Mouse (Mus musculus): ENCODE data around the gene Immt. TPM values are rescaled to one million over a fixed set of nuclear protein-coding genes. Genes with fewer than 3 reads are reported as not detected.
"Not testable (repeated sequence)": the region's sequence is repeated elsewhere in the genome, so short reads cannot be mapped to it uniquely, and the experiment has no call there.

The Immt gene
- total RNA-seq, 2 experiments from 2014 or later: 133 to 134 TPM

- DNase-seq: no peak
- intact Hi-C loops (cut with DNase I): no loop called here
These were observed 9.6 kb downstream of the Immt start for GRCm38 (mm10) chr6:71840597-71841290.

GRCm38 (mm10) chr6:71846906-71847305 lies 15.8 kb downstream of the Immt start:
- DNase-seq; intact Hi-C loops (cut with DNase I): not testable (repeated sequence)

- intact Hi-C loops (cut with DNase I): no loop called here
- no peak for DNase-seq
These were observed 36.6 kb downstream of the Immt start for GRCm38 (mm10) chr6:71867751-71868150.

GRCm38 (mm10) chr6:71868809-71869208 lies 37.7 kb downstream of the Immt start:
- DNase-seq: no peak
- intact Hi-C loops (cut with DNase I): no loop called here

- DNase-seq: no peak
- intact Hi-C loops (cut with DNase I): loop anchor here (10.0 kb wide), 1 partner anchor 267 kb away; no protein-coding TSS in a partner anchor
These were observed 40.3 kb downstream of the Immt start for GRCm38 (mm10) chr6:71871396-71871795.

GRCm38 (mm10) chr6:71877965-71878760 lies 47.0 kb downstream of the Immt start:
- intact Hi-C loops (cut with DNase I): loop anchor here (10.0 kb wide), 1 partner anchor 273 kb away; no protein-coding TSS in a partner anchor
- DNase-seq: no peak

- DNase-seq: no peak
- intact Hi-C loops (cut with DNase I): no loop called here
These were observed 62.1 kb downstream of the Immt start for GRCm38 (mm10) chr6:71893263-71893662.

GRCm38 (mm10) chr6:71907702-71908235 lies 76.6 kb downstream of the Immt start:
- DNase-seq: no peak
- intact Hi-C loops (cut with DNase I): no loop called here

GRCm38 (mm10) chr6:71908481-71909381 lies 77.6 kb downstream of the Immt start, which contains the start of the genes Ptcd3 and Polr1a:
Ptcd3 (minus strand) TSS chr6:71908750.
Polr1a (plus strand) TSS chr6:71909053.
- DNase-seq: peak; percentile 92
- intact Hi-C loops (cut with DNase I): no loop called here

GRCm38 (mm10) chr6:71909384-71909783 lies 78.3 kb downstream of the Immt start:
- intact Hi-C loops (cut with DNase I): no loop called here

GRCm38 (mm10) chr6:71909840-71910239 lies 78.7 kb downstream of the Immt start:
- intact Hi-C loops (cut with DNase I): no loop called here
- no peak for DNase-seq

More at GRCm38 (mm10) chr6:71909384-71909783, 78.3 kb downstream of the Immt start:
- no peak for DNase-seq

GRCm38 (mm10) chr6:71911686-71912450 lies 80.7 kb downstream of the Immt start:
- no peak for DNase-seq
- intact Hi-C loops (cut with DNase I): no loop called here

- intact Hi-C loops (cut with DNase I): no loop called here
- no peak for DNase-seq
These were observed 89.6 kb downstream of the Immt start for GRCm38 (mm10) chr6:71920752-71921151.

GRCm38 (mm10) chr6:71925233-71925632 lies 94.1 kb downstream of the Immt start:
- intact Hi-C loops (cut with DNase I): loop anchor here (5.0 kb wide), 1 partner anchor 242 kb away; no protein-coding TSS in a partner anchor

More at GRCm38 (mm10) chr6:71925233-71925632, 94.1 kb downstream of the Immt start:
- DNase-seq: not testable (repeated sequence)

Other genes starting within 250 kb of the Immt start
- 10 to 100 TPM; 30.7 to 32.0 TPM for gene Kdm3a, start 198.3 kb upstream of the Immt start, total RNA-seq (2021)
- gene Reep1, start 123.8 kb upstream of the Immt start, total RNA-seq (2021): 100 to 1,000 TPM; 223 to 225 TPM
- gene Mrpl35, start 4.4 kb upstream of the Immt start, total RNA-seq (2021): 10 to 100 TPM; 28.3 to 29.0 TPM
- 10 to 100 TPM; 77.3 to 80.5 TPM for gene Ptcd3, start 77.4 kb downstream of the Immt start, total RNA-seq (2021)
- gene Polr1a, start 77.7 kb downstream of the Immt start, total RNA-seq (2021): 10 to 100 TPM; 36.7 to 40.3 TPM